Mouse (Mus musculus) layer of hippocampus, adult 2 months (tissue): ENCODE results near the gene Krtap16-1. TPM values are rescaled to one million over a fixed set of nuclear protein-coding genes. Genes with fewer than 3 reads are reported as not detected.

Experiments
- DNase-seq, 2 experiments: peaks; one replicate each; pipeline ENCODE4 v3.0.0; 2022; ENCODE audit warnings: low spot score in 2 of 2
- H3K27ac ChIP-seq: fragments of 200-600 bp; 2 replicates; pipeline ENCODE4 v1.8.1; 2022
- H3K4me3 ChIP-seq: fragments of 200-600 bp; 2 replicates; pipeline ENCODE4 v1.8.1; 2022; ENCODE audit warnings: mild to moderate bottlenecking
- CTCF ChIP-seq: fragments of 200-600 bp; conservative IDR thresholded peaks from 2 replicates; pipeline ENCODE4 v1.8.1; 2022; ENCODE audit warnings: antibody characterized with exemption, mild to moderate bottlenecking, moderate library complexity
- long read RNA-seq, 2 experiments: library from polyadenylated mRNA; stranded (forward); transcript quantifications; one replicate each; pipeline ENCODE4 v2.0.0; 2021; ENCODE audit warnings: borderline mapping rate in 2 of 2
- total RNA-seq, 2 experiments: library from RNA; stranded (reverse); gene quantifications; 2 replicates each; pipeline ENCODE4 v1.2.3; 2021

Krtap16-1 gene
- total RNA-seq, result not detected
- long read RNA-seq, experiment 1, result 0 reads
- long read RNA-seq, experiment 2, partial matches to known transcripts, result 0 of 1 reads
- long read RNA-seq, experiment 2, other reads (novel, unspliced or antisense), result 0 of 1 reads

DNA sequence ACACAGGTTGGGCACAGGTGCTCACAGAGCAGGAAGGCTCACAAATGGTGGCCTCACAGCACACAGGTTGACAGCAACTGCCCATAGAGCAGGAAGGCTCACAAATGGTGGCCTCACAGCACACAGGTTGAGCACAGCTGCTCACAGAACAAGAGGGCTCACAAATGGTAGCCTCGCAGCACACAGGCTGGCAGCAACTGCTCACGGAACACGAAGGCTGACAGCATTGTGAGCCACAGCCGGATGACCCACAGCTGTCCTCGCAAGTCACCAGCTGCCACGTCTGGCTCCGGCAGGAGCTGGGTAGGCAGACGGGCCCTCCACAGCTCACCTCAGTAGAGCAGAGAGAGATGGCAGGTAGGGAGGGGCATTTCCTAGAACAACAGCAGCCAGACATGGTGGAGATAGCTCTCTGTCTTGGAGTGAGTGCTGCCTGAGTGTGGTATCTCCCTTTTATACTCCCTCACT is at the start of gene Krtap16-1:
Gene Krtap16-1, minus strand, starts transcription at position 418 of the 468 bp plus-strand sequence.
- Histone ChIP-seq H3K4me3 (0 out of 2 replicates have a peak within 1 kb of the TSS, but pooled peaks have one; percentile 11), H3K27ac (0 out of 2 replicates have a peak within 1 kb of the TSS, but pooled peaks have one; percentile 32)
- no peak for DNase-seq
- no peak for TF ChIP-seq CTCF

- no peak for TF ChIP-seq CTCF
- no peak within 1 kb of the TSS for H3K4me3 ChIP-seq
- no peak for DNase-seq
- no peak within 1 kb of the TSS for H3K27ac ChIP-seq
These were observed 43.4 kb upstream of the Krtap16-1 start, which contains the start of gene Krt33b for GRCm38 (mm10) chr11:100029768-100030167. Gene Krt33b, minus strand, starts transcription at chr11:100029868.

GRCm38 (mm10) chr11:100021438-100021837 is 35.0 kb upstream of the Krtap16-1 start:
- H3K27ac ChIP-seq, result no peak overlapping the region
- TF ChIP-seq CTCF, result no peak
- no peak for DNase-seq

GRCm38 (mm10) chr11:100019466-100019865 is 33.1 kb upstream of the Krtap16-1 start:
- H3K27ac ChIP-seq, result no peak overlapping the region
- H3K4me3 ChIP-seq, result no peak overlapping the region
- DNase-seq, result no peak
- TF ChIP-seq CTCF, result no peak

More at GRCm38 (mm10) chr11:100021438-100021837, 35.0 kb upstream of the Krtap16-1 start:
- H3K4me3 ChIP-seq, result no peak overlapping the region

GRCm38 (mm10) chr11:100016112-100016511 is 29.7 kb upstream of the Krtap16-1 start, which contains the start of gene Krt33a:
Gene Krt33a, minus strand, starts transcription at chr11:100016212.
- TF ChIP-seq CTCF, result no peak
- no peak within 1 kb of the TSS for H3K4me3 ChIP-seq
- no peak for DNase-seq

GRCm38 (mm10) chr11:100013691-100014171 is 27.3 kb upstream of the Krtap16-1 start:
- H3K4me3 ChIP-seq, result no peak overlapping the region
- DNase-seq, result no peak
- H3K27ac ChIP-seq, result no peak overlapping the region
- no peak for TF ChIP-seq CTCF

More at GRCm38 (mm10) chr11:100016112-100016511, 29.7 kb upstream of the Krtap16-1 start, which contains the start of gene Krt33a:
- no peak within 1 kb of the TSS for H3K27ac ChIP-seq

GRCm38 (mm10) chr11:100010682-100011081 is 24.3 kb upstream of the Krtap16-1 start:
- H3K27ac ChIP-seq, result no peak overlapping the region

DNA sequence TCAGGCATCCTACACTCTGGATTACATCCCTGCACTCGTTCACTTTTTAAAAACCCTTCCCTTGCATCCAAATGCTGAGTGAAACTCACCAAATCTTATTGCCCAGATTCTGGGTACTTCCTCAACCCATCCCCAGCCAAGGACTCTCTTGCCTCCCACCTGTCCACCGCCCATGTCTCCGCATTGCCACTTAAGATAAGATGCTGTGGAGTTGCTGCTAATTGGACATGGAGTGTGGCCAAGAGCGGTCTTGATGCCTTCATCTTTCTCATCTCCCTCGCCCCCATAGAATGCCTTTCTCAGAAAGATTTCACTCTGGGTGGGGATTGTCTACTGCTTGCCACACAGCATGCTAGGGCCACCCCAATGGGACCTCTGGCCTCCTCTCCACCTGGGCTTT is 21.9 kb upstream of the Krtap16-1 start:
- no peak overlapping the region for H3K27ac ChIP-seq
- DNase-seq, result no peak
- no peak for TF ChIP-seq CTCF
- no peak overlapping the region for H3K4me3 ChIP-seq

More at GRCm38 (mm10) chr11:100010682-100011081, 24.3 kb upstream of the Krtap16-1 start:
- DNase-seq, result no peak
- H3K4me3 ChIP-seq, result no peak overlapping the region
- no peak for TF ChIP-seq CTCF

DNA sequence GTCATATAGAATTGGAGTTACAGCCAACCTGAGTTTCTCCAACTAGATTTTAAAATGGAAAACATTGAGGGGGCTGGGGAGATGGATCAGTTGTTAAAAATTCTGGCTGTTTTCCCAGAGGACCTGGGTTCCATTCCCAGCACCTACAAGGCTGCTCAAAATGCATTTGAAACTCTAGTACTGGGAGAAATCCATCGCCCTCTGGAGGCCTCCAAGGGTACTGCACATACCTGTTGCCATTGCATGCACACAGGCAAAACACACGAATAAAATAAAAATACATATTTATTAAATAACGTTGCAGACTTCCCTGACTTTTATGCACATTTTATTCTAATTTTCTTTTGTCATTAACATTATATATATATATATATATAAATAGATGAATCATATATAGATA is 20.2 kb upstream of the Krtap16-1 start:
- no peak for DNase-seq
- H3K4me3 ChIP-seq, result no peak overlapping the region
- TF ChIP-seq CTCF, result peak; percentile 65
- H3K27ac ChIP-seq, result no peak overlapping the region

- no peak for TF ChIP-seq CTCF
- Histone ChIP-seq H3K4me3 (no peak overlapping the region), H3K27ac (no peak overlapping the region)
- DNase-seq, result no peak
These were observed 19.5 kb upstream of the Krtap16-1 start for GRCm38 (mm10) chr11:100005905-100006304.

- Histone ChIP-seq H3K4me3 (no peak overlapping the region), H3K27ac (no peak overlapping the region)
- TF ChIP-seq CTCF, result peak; percentile 99
- peak; percentile 54 to 64 for DNase-seq
These were observed 18.4 kb upstream of the Krtap16-1 start for GRCm38 (mm10) chr11:100004846-100005245.

- no peak for DNase-seq
- H3K4me3 ChIP-seq, result no peak overlapping the region
- TF ChIP-seq CTCF, result no peak
- no peak overlapping the region for H3K27ac ChIP-seq
These were observed 12.7 kb upstream of the Krtap16-1 start for GRCm38 (mm10) chr11:99999091-99999490.

- no peak overlapping the region for H3K4me3 ChIP-seq
- no peak for TF ChIP-seq CTCF
- no peak for DNase-seq
These were observed 7.9 kb upstream of the Krtap16-1 start for GRCm38 (mm10) chr11:99994384-99994661.

More at GRCm38 (mm10) chr11:99994384-99994661, 7.9 kb upstream of the Krtap16-1 start:
- H3K27ac ChIP-seq, result no peak overlapping the region
